Mouse (Mus musculus) midbrain, embryonic 15.5 days (tissue): ENCODE measurements around the gene Noto. TPM values are rescaled to one million over a fixed set of nuclear protein-coding genes. Genes with fewer than 3 reads are reported as not detected.
A peak's percentile ranks its signal among the peaks of the same experiment; 100 is the strongest.

Experiments
- ATAC-seq: fragments of 200-750 bp; cut with Nextera tagmentation; replicated peaks from 2 replicates; pipeline ENCODE4 v1.8.0; 2017; ENCODE audit warnings: moderate TSS enrichment
- H3K27ac ChIP-seq: fragments of 300-500 bp; sonication (generic); 2 replicates; pipeline ENCODE4 v1.5.1; 2015; ENCODE audit warnings: mild to moderate bottlenecking, inconsistent platforms
- H3K27me3 ChIP-seq: fragments of 300-500 bp; sonication (generic); replicated peaks from 2 replicates; pipeline ENCODE4 v1.6.1; 2015; ENCODE audit warnings: inconsistent platforms
- H3K36me3 ChIP-seq: fragments of 300-500 bp; sonication (generic); replicated peaks from 2 replicates; pipeline ENCODE4 v1.6.1; 2015; ENCODE audit warnings: inconsistent platforms
- H3K4me1 ChIP-seq: fragments of 300-500 bp; sonication (generic); 2 replicates; pipeline ENCODE4 v1.6.1; 2015; ENCODE audit warnings: inconsistent platforms
- H3K4me2 ChIP-seq: fragments of 300-500 bp; sonication (generic); 2 replicates; pipeline ENCODE4 v1.6.1; 2015; ENCODE audit warnings: inconsistent platforms, mild to moderate bottlenecking, moderate library complexity
- H3K4me3 ChIP-seq: fragments of 300-500 bp; sonication (generic); 2 replicates; pipeline ENCODE4 v1.5.1; 2015; ENCODE audit warnings: mild to moderate bottlenecking, inconsistent platforms
- H3K9ac ChIP-seq: fragments of 300-500 bp; sonication (generic); 2 replicates; pipeline ENCODE4 v1.6.1; 2015; ENCODE audit warnings: mild to moderate bottlenecking, inconsistent platforms
- H3K9me3 ChIP-seq: fragments of 300-500 bp; sonication (generic); 2 replicates; pipeline ENCODE4 v1.6.1; 2016; ENCODE audit warnings: inconsistent platforms
- WGBS: fragments of 180-500 bp; shearing (Covaris S2); methylation state at CpG from one replicate; pipeline ENCODE4 v1.1.7; 2015; ENCODE audit warnings: mixed read lengths; 5-methylcytosine and 5-hydroxymethylcytosine counted together
- polyA plus RNA-seq: library from polyadenylated mRNA; unstranded; fragments of >200 nt; fragmentation: Nextera tagmentation; extraction: Ambion mirVana; gene quantifications from 2 replicates; pipeline ENCODE4 v1.2.1, GENCODE M21; 2015

Noto gene
- polyA plus RNA-seq, 1 experiment from 2014 or later: not detected

- Histone ChIP-seq H3K4me3 (no peak overlapping the region), H3K9me3 (no peaks in the 10 kb centered on the region), H3K4me2 (no peak overlapping the region), H3K4me1 (no peaks in the 10 kb centered on the region), H3K27ac (no peak overlapping the region), H3K9ac (no peak overlapping the region), H3K27me3 (no peaks in the 10 kb centered on the region; the same call in 1 of the 2 replicates), H3K36me3 (no peaks in the 10 kb centered on the region)
- WGBS: 25% methylated on average over 6 of the region's 7 CpGs
- ATAC-seq: no peak
These were observed 31.9 kb upstream of the Noto start for GRCm38 (mm10) chr6:85391803-85392202.

DNA sequence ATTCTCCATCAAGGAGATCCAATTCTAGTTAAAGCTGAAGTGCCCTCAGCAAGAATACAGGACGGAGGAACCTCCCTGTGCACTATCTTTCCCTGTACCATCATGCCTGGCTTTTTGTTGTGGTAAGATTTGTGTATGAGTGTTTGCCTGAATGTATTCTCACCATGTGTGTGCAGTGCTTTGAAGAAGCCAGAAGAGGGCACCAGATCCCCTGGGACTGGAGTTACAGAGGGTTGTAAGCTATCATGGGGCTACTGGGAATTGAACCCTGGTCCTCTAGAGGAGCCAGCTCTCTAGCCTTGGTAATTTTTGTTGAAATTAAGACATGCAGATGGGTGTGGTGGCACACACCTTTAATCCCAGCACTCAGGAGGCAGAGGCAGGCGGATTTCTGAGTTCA, 28.3 kb upstream of the Noto start:
- H3K27me3 ChIP-seq: no peaks in the 10 kb centered on the region
- no peaks in the 10 kb centered on the region for H3K4me1 ChIP-seq
- WGBS: 71% methylated on average over 2 of the region's 2 CpGs
- H3K27ac ChIP-seq: no peak overlapping the region
- no peaks in the 10 kb centered on the region for H3K9me3 ChIP-seq
- no peak for ATAC-seq
- H3K4me3 ChIP-seq: no peak overlapping the region
- no peak overlapping the region for H3K4me2 ChIP-seq
- no peak overlapping the region for H3K9ac ChIP-seq
- no peaks in the 10 kb centered on the region for H3K36me3 ChIP-seq

- no peak for ATAC-seq
- H3K4me1 ChIP-seq: no peaks in the 10 kb centered on the region
- H3K36me3 ChIP-seq: no peaks in the 10 kb centered on the region
- no peak overlapping the region for H3K27ac ChIP-seq
- no peak overlapping the region for H3K4me2 ChIP-seq
- WGBS: 23% methylated on average over 1 of the region's 1 CpGs
- H3K27me3 ChIP-seq: no peaks in the 10 kb centered on the region
- no peak overlapping the region for H3K4me3 ChIP-seq
- H3K9ac ChIP-seq: no peak overlapping the region
- no peaks in the 10 kb centered on the region for H3K9me3 ChIP-seq
These were observed 26.5 kb upstream of the Noto start for GRCm38 (mm10) chr6:85397165-85397564.

DNA sequence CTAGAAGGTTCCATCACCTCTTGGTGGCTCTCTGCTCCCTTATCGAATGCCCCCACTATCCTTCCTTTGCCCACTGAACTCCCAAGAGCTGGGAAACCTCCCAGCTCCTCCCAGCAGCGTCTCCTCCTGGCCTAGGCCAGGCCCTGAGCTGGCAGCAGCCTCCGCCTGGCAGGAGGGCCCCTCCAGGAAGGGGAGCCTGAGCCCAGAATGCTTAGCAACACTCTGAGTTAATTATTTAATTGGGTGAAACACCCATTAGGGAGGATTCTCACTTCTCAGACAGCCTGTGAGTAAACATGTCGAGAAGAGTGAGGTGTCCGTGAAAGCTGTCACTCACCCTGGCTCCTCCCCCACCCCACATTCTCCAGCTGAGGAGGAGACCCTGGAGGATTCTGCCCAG, 24.0 kb upstream of the Noto start:
- Histone ChIP-seq H3K27me3 (no peaks in the 10 kb centered on the region), H3K36me3 (no peaks in the 10 kb centered on the region), H3K4me3 (no peak overlapping the region), H3K9ac (no peak overlapping the region), H3K4me2 (no peak overlapping the region), H3K27ac (no peak overlapping the region), H3K9me3 (no peaks in the 10 kb centered on the region), H3K4me1 (no peaks in the 10 kb centered on the region)
- WGBS: 29% methylated on average over 5 of the region's 5 CpGs
- no peak for ATAC-seq

DNA sequence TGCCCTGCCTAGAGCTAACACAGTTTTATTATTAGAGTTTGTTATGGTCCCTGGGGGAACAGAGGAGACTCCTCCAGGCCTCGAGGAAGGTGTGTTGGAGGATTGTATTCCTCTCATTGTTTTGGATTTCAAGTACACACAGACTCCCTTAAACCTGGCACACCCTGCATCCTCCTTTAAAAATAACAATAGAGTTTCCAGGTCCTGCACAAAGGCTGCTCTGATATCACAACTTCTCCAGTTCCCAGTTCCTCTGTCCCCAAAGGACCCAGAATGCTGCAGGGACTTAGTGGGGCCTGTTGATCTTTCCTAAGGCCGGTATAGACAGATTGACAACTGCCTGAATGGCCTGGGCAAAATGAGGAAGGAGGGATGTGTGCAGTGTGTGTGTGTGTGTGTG, 21.1 kb upstream of the Noto start:
- 26% methylated on average over 2 of the region's 2 CpGs for WGBS
- ATAC-seq: no peak
- Histone ChIP-seq H3K4me1 (no peaks in the 10 kb centered on the region), H3K27me3 (0 out of 2 replicates have a peak, but pooled peaks cover 2% of the 10 kb centered on the region), H3K9ac (no peak overlapping the region), H3K4me3 (no peak overlapping the region), H3K9me3 (no peaks in the 10 kb centered on the region), H3K27ac (peak overlapping the region; percentile 69), H3K4me2 (no peak overlapping the region), H3K36me3 (no peaks in the 10 kb centered on the region)

DNA sequence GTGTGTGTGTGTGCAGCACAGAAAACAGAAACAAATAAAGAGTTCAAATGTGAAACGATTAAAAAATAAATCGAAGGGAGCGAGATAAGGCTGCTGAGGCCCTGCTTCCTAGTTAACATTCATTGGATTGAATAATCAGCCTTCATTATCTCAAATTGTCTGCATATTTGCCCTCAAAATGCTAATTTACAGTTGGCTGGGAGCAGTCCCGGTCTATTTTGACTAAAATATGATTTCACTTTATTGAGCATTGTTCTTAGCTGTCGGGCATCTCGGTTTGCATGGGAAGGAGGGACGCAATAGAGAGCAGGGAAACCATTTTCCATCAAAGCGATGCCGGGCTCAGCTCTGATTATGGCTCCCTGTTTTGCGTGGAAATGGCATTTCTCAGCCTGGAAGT, 20.6 kb upstream of the Noto start:
- H3K4me1 ChIP-seq: no peaks in the 10 kb centered on the region
- H3K9ac ChIP-seq: no peak overlapping the region
- H3K27ac ChIP-seq: peak overlapping the region; percentile 69
- ATAC-seq: peak; percentile 45
- H3K4me2 ChIP-seq: no peak overlapping the region
- no peak overlapping the region for H3K4me3 ChIP-seq
- no peaks in the 10 kb centered on the region for H3K9me3 ChIP-seq
- H3K27me3 ChIP-seq: 0 out of 2 replicates have a peak, but pooled peaks cover 3% of the 10 kb centered on the region
- no peaks in the 10 kb centered on the region for H3K36me3 ChIP-seq
- WGBS: 56% methylated on average over 10 of the region's 10 CpGs

- no peak overlapping the region for H3K27ac ChIP-seq
- H3K4me1 ChIP-seq: peaks cover 12% of the 10 kb centered on the region
- H3K27me3 ChIP-seq: peaks cover 26% of the 10 kb centered on the region
- H3K9me3 ChIP-seq: no peaks in the 10 kb centered on the region
- WGBS: 1% methylated on average over 28 of the region's 31 CpGs
- peak overlapping the region; percentile 15 for H3K9ac ChIP-seq
- peak overlapping the region; percentile 22 for H3K4me3 ChIP-seq
- no peak for ATAC-seq
- H3K36me3 ChIP-seq: no peaks in the 10 kb centered on the region
- H3K4me2 ChIP-seq: peak overlapping the region; percentile 58
These were observed 14.7 kb upstream of the Noto start for GRCm38 (mm10) chr6:85409003-85409402.

DNA sequence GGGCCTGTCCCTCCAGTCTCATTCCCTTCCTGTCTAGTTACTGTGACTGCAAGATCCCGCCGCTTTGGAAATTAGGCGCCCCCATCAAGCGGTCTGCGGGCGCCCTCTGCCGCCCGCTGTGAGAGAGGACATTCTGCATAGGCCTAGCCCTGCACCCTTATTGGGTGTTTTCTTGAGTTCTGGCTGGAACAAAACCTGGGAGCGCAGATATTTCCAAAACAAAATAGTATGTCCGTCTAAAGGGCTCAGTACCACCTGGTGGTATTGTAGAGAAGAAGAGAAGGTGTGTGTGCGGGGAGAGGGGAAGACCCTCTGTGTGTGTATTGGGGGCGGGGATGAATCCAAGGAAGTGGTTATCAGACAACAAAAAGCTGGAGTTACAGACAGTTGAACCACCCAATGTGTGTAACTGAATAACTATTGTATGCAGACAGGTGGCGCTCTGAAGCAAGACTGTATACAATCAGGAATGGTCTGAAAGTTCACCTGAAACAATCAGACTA, 12.9 kb upstream of the Noto start:
- H3K9ac ChIP-seq: no peak overlapping the region
- peaks cover 26% of the 10 kb centered on the region for H3K27me3 ChIP-seq
- 10% methylated on average over 13 of the region's 13 CpGs for WGBS
- H3K9me3 ChIP-seq: no peaks in the 10 kb centered on the region
- peak; percentile 88 for ATAC-seq
- no peaks in the 10 kb centered on the region for H3K36me3 ChIP-seq
- H3K4me1 ChIP-seq: peaks cover 12% of the 10 kb centered on the region
- H3K4me2 ChIP-seq: no peak overlapping the region
- H3K27ac ChIP-seq: no peak overlapping the region
- H3K4me3 ChIP-seq: no peak overlapping the region

DNA sequence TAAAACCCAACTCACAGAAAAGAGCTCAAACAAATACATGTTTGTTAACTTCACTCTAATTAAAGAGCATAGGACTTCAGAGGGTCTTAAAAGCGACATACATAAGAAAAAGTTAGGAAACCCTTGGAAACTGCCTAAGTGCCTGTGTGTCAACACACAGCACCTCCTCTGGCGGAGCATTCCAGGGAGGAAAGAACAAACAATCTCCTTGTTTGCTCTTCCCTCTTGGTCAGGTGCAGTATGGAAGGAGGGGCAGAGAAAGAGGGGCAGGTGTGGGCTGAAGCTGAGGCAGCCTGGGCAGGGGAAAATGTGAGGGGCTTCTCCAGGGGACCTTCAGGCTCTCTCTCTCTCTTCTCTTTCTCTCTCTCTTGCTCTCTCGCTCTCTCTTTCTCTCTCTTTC, 7.9 kb upstream of the Noto start:
- H3K4me2 ChIP-seq: no peak overlapping the region
- no peaks in the 10 kb centered on the region for H3K4me1 ChIP-seq
- no peak for ATAC-seq
- no peak overlapping the region for H3K9ac ChIP-seq
- no peaks in the 10 kb centered on the region for H3K27me3 ChIP-seq
- H3K36me3 ChIP-seq: no peaks in the 10 kb centered on the region
- no peaks in the 10 kb centered on the region for H3K9me3 ChIP-seq
- no peak overlapping the region for H3K4me3 ChIP-seq
- 77% methylated on average over 3 of the region's 3 CpGs for WGBS
- H3K27ac ChIP-seq: no peak overlapping the region

DNA sequence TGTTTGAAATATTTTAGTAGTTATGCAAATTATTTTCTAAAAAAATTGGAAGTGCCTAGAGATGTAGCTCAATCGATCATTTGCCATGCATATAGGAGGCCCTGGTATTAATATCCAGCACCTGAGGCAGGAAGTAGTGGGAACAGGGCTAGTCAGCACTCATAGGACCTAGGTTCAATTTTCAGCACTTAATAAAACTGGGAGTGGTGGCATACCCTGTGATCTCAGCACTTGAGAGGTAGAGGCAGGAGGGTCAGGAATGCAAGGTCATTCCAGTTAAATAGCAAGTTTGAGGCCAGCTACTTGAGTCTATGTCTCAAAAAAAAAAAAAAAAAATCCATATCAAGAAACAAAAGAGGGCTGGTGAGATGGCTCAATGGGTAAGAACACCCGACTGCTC, 4.5 kb upstream of the Noto start:
- Histone ChIP-seq H3K27ac (no peak overlapping the region), H3K36me3 (no peaks in the 10 kb centered on the region), H3K9ac (no peak overlapping the region), H3K4me3 (no peak overlapping the region), H3K9me3 (no peaks in the 10 kb centered on the region), H3K27me3 (0 out of 2 replicates have a peak, but pooled peaks cover 2% of the 10 kb centered on the region), H3K4me2 (no peak overlapping the region), H3K4me1 (no peaks in the 10 kb centered on the region)
- no peak for ATAC-seq
- 82% methylated on average over 2 of the region's 2 CpGs for WGBS

GRCm38 (mm10) chr6:85431274-85431841, 7.7 kb downstream of the Noto start:
- peak overlapping the region; percentile 75 for H3K9ac ChIP-seq
- H3K27me3 ChIP-seq: no peaks in the 10 kb centered on the region
- peak overlapping the region; percentile 93 for H3K4me2 ChIP-seq
- no peaks in the 10 kb centered on the region for H3K36me3 ChIP-seq
- peaks cover 14% of the 10 kb centered on the region for H3K4me1 ChIP-seq
- H3K9me3 ChIP-seq: no peaks in the 10 kb centered on the region
- H3K27ac ChIP-seq: no peak overlapping the region
- peak overlapping the region; percentile 96 for H3K4me3 ChIP-seq
- WGBS: 47% methylated on average over 8 of the region's 8 CpGs
- peak; percentile 82 for ATAC-seq

GRCm38 (mm10) chr6:85431842-85432431, 8.3 kb downstream of the Noto start, which contains the start of gene Smyd5:
TSS of gene Smyd5 (plus strand) at chr6:85431989.
- Histone ChIP-seq H3K9ac (peak within 1 kb of the TSS; percentile 75), H3K36me3 (no peaks in the 10 kb centered on the region), H3K4me1 (peaks cover 14% of the 10 kb centered on the region), H3K9me3 (no peaks in the 10 kb centered on the region), H3K27me3 (no peaks in the 10 kb centered on the region), H3K4me3 (peak within 1 kb of the TSS; percentile 96), H3K4me2 (peak within 1 kb of the TSS; percentile 93), H3K27ac (no peak within 1 kb of the TSS)
- under 1% methylated on average over 39 of the region's 39 CpGs for WGBS
- ATAC-seq: peak; percentile 85

- H3K4me2 ChIP-seq: no peak overlapping the region
- peaks cover 9% of the 10 kb centered on the region; the same call in 1 of the 2 replicates for H3K36me3 ChIP-seq
- no peak overlapping the region for H3K4me3 ChIP-seq
- 89% methylated on average over 5 of the region's 5 CpGs for WGBS
- no peaks in the 10 kb centered on the region for H3K27me3 ChIP-seq
- no peak for ATAC-seq
- H3K4me1 ChIP-seq: peaks cover 14% of the 10 kb centered on the region
- H3K9me3 ChIP-seq: no peaks in the 10 kb centered on the region
- H3K27ac ChIP-seq: no peak overlapping the region
- H3K9ac ChIP-seq: no peak overlapping the region
These were observed 10.2 kb downstream of the Noto start for GRCm38 (mm10) chr6:85433865-85434264.
